ENCODE assay signal across 15 mouse cellular contexts in genomic region chr14:78060609-78060951, GRCm38 (mm10). TPM values are rescaled to one million over a fixed set of nuclear protein-coding genes. Genes with fewer than 3 reads are reported as not detected.
DNase-seq lines count a peak whose midpoint lies in the region; ATAC-seq and TF ChIP-seq lines count a peak whose summit lies in the region.
"Had no signal": no experiment of that assay in that cellular context is flagged by ENCODE, and none has a peak within 500 bp of the region (broad histone marks: within the 10 kb centered on the region; RNA-seq: fewer than 3 reads in every experiment).

No protein-coding gene starts in this region.

- WGBS in kidney, postnatal 0 days = 34% methylated on average over 6 of the region's 6 CpGs
- WGBS in embryonic facial prominence, embryonic 13.5 days = 15% methylated on average over 6 of the region's 6 CpGs
- 55% methylated on average over 6 of the region's 6 CpGs for WGBS in hindbrain, embryonic 15.5 days
- WGBS in neural tube, embryonic 12.5 days = 61% methylated on average over 6 of the region's 6 CpGs

- DNase-seq in kidney, postnatal 0 days (ENCODE audit: low spot score) = peak; percentile 17
- no peak for DNase-seq in kidney, postnatal 25 days
- DNase-seq in natural killer cell, adult 2 months (ENCODE audit: low spot score in 2 of 2) = no peak
- DNase-seq: cerebellum, adult 8-10 months; heart, adult 2 months; heart, postnatal 14 days; kidney, adult 2 months; thymus, postnatal 14 days had no signal

- H3K4me3 ChIP-seq in kidney, postnatal 0 days (replicated peaks; ENCODE audit: low read depth, low read length) = no peak overlapping the region
- no peak overlapping the region for H3K4me3 ChIP-seq in embryonic facial prominence, embryonic 13.5 days
- H3K4me3 ChIP-seq in hindbrain, embryonic 15.5 days = no peak overlapping the region
- H3K4me3 ChIP-seq in neural tube, embryonic 12.5 days = no peak overlapping the region
- H3K4me3 ChIP-seq: heart, adult 2 months; lung, embryonic 15.5 days had no signal

- no peaks in the 10 kb centered on the region for H3K9me3 ChIP-seq in kidney, postnatal 0 days (replicated peaks; ENCODE audit: low read length)
- H3K9me3 ChIP-seq in embryonic facial prominence, embryonic 13.5 days = no peaks in the 10 kb centered on the region
- H3K9me3 ChIP-seq in hindbrain, embryonic 15.5 days = no peaks in the 10 kb centered on the region
- no peaks in the 10 kb centered on the region for H3K9me3 ChIP-seq in neural tube, embryonic 12.5 days
- H3K9me3 ChIP-seq: lung, embryonic 15.5 days had no signal

- no peaks in the 10 kb centered on the region for H3K27me3 ChIP-seq in kidney, postnatal 0 days (ENCODE audit: insufficient read depth, low read length)
- no peaks in the 10 kb centered on the region for H3K27me3 ChIP-seq in embryonic facial prominence, embryonic 13.5 days
- H3K27me3 ChIP-seq in hindbrain, embryonic 15.5 days = no peaks in the 10 kb centered on the region
- H3K27me3 ChIP-seq in neural tube, embryonic 12.5 days (replicated peaks) = no peaks in the 10 kb centered on the region
- H3K27me3 ChIP-seq: lung, embryonic 15.5 days had no signal

- no peak overlapping the region for H3K27ac ChIP-seq in kidney, postnatal 0 days
- H3K27ac ChIP-seq in embryonic facial prominence, embryonic 13.5 days = no peak overlapping the region
- H3K27ac ChIP-seq in hindbrain, embryonic 15.5 days (replicated peaks) = peak overlapping the region; percentile 64
- H3K27ac ChIP-seq in neural tube, embryonic 12.5 days = no peak overlapping the region
- H3K27ac ChIP-seq: heart, adult 2 months; lung, embryonic 15.5 days had no signal

- no peaks in the 10 kb centered on the region for H3K4me1 ChIP-seq in kidney, postnatal 0 days (replicated peaks; ENCODE audit: insufficient read depth, low read length)
- H3K4me1 ChIP-seq in embryonic facial prominence, embryonic 13.5 days = peaks cover 11% of the 10 kb centered on the region
- peaks cover 12% of the 10 kb centered on the region for H3K4me1 ChIP-seq in hindbrain, embryonic 15.5 days (replicated peaks)
- H3K4me1 ChIP-seq in neural tube, embryonic 12.5 days = no peaks in the 10 kb centered on the region
- H3K4me1 ChIP-seq: lung, embryonic 15.5 days had no signal

- no peaks in the 10 kb centered on the region for H3K36me3 ChIP-seq in kidney, postnatal 0 days (ENCODE audit: insufficient read depth, low read length)
- no peaks in the 10 kb centered on the region for H3K36me3 ChIP-seq in embryonic facial prominence, embryonic 13.5 days
- H3K36me3 ChIP-seq in hindbrain, embryonic 15.5 days = no peaks in the 10 kb centered on the region
- H3K36me3 ChIP-seq in neural tube, embryonic 12.5 days = no peaks in the 10 kb centered on the region
- H3K36me3 ChIP-seq: lung, embryonic 15.5 days had no signal

- H3K9ac ChIP-seq in kidney, postnatal 0 days (ENCODE audit: low read depth, low read length) = no peak overlapping the region
- H3K9ac ChIP-seq in embryonic facial prominence, embryonic 13.5 days = no peak overlapping the region
- no peak overlapping the region for H3K9ac ChIP-seq in hindbrain, embryonic 15.5 days
- no peak overlapping the region for H3K9ac ChIP-seq in neural tube, embryonic 12.5 days
- H3K9ac ChIP-seq: lung, embryonic 15.5 days had no signal

- H3K4me2 ChIP-seq in kidney, postnatal 0 days (ENCODE audit: low read length) = 0 out of 2 replicates have a peak overlapping the region, but pooled peaks have one; percentile 32
- H3K4me2 ChIP-seq in embryonic facial prominence, embryonic 13.5 days = peak overlapping the region; percentile 52
- H3K4me2 ChIP-seq in hindbrain, embryonic 15.5 days = peak overlapping the region; percentile 27; the same call in 1 of the 2 replicates
- peak overlapping the region; percentile 6; the same call in 1 of the 2 replicates for H3K4me2 ChIP-seq in neural tube, embryonic 12.5 days (replicated peaks)
- H3K4me2 ChIP-seq: lung, embryonic 15.5 days had no signal

- TF ChIP-seq CTCF in kidney, postnatal 0 days (IDR thresholded peaks at IDR 0.05; ENCODE audit: low read depth) = no peak

- ATAC-seq in kidney, postnatal 0 days (replicated peaks; ENCODE audit: low FRiP score, low read depth) = no peak
- no peak for ATAC-seq in embryonic facial prominence, embryonic 13.5 days (ENCODE audit: insufficient number of reproducible peaks, insufficient read depth, low FRiP score, low TSS enrichment, low read depth)
- peak; percentile 54; the same call in 1 of the 2 replicates for ATAC-seq in hindbrain, embryonic 15.5 days (ENCODE audit: low FRiP score, low read depth)
- peak; percentile 56; the same call in 1 of the 2 replicates for ATAC-seq in neural tube, embryonic 12.5 days (ENCODE audit: low FRiP score, low read depth)
- no peak for ATAC-seq in erythroblast, adult 5-6 weeks (replicated peaks; ENCODE audit: low FRiP score, poor library complexity, severe bottlenecking)
- ATAC-seq: CD4-positive, CD25-positive, alpha-beta regulatory T cell, adult 4 months had no signal

RNA-seq across cellular contexts. Expression of gene Fam216b, which starts 28.2 kb away (rescaled TPM):
- not detected in 2 replicates for polyA plus RNA-seq in kidney, postnatal 0 days (2015; fragmentation: Nextera tagmentation; extraction: Ambion mirVana)
- not detected in 2 replicates for polyA plus RNA-seq in embryonic facial prominence, embryonic 13.5 days (2015; fragmentation: Nextera tagmentation; extraction: Ambion mirVana)
- 0.83 and 1.2 TPM in 2 replicates for polyA plus RNA-seq in hindbrain, embryonic 15.5 days (2015; fragmentation: Nextera tagmentation; extraction: Ambion mirVana)
- polyA plus RNA-seq in neural tube, embryonic 12.5 days (2016; fragmentation: Nextera tagmentation; extraction: Ambion mirVana) = not detected in 2 replicates
- not detected in 2 replicates for total RNA-seq in erythroblast, adult 5-6 weeks (2015; ENCODE audit: low replicate concordance)
- not detected in 2 replicates for total RNA-seq in erythroblast, adult 5-6 weeks (2017; ENCODE audit: low replicate concordance)
- total RNA-seq: heart, adult 2 months had no signal
- polyA plus RNA-seq: CD4-positive, CD25-positive, alpha-beta regulatory T cell, adult 4 months; kidney, adult 2 months; stomach, embryonic 14.5 days had no signal

Comparison
In these comparisons a context has a peak if more than half of its experiments do, and no peak if none do; other contexts are left out.
1. ATAC-seq: peak in hindbrain, embryonic 15.5 days (single experiment) and neural tube, embryonic 12.5 days (single experiment); none in kidney, postnatal 0 days (single experiment), embryonic facial prominence, embryonic 13.5 days (single experiment) and erythroblast, adult 5-6 weeks (single experiment).
2. Peak in every context shown above with its lines, with median percentiles within 50 percentile points of each other: H3K4me2 ChIP-seq.